Mouse (Mus musculus): ENCODE measurements at regions not wholly inside any gene's neighbourhood (a gene's known extent, or its start where the extent isn't known, plus 50 kb on each side); places are given as distances from the start of the nearest gene placed in this dataset.

- peak; percentile 36 for DNase-seq (ENCODE audit: low spot score)
These were observed 58.9 kb upstream of the Ankrd1 start for GRCm38 (mm10) chr19:36178828-36179251.

DNA sequence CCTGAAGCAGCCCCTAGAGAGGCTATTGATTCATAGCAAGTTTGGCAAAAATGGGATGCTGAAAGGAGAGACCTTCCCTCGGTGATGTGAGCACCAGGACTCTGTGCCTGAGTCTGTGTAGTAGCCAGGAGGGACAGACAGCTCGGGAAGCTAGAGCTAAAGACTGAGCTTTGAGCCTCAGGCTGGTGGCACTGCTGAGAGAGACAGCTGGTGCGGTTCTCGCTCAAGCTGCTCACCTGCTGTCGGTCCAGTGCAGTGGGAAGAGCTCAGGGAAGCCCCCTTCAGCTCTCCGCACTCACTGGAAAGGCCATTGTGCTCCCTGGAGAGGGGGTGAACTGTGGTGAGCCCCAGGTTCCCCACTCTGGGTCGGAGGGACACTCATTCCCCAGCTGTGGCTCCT, 60.4 kb upstream of the Ankrd1 start:
- DNase-seq (ENCODE audit: low spot score) = no peak

DNA sequence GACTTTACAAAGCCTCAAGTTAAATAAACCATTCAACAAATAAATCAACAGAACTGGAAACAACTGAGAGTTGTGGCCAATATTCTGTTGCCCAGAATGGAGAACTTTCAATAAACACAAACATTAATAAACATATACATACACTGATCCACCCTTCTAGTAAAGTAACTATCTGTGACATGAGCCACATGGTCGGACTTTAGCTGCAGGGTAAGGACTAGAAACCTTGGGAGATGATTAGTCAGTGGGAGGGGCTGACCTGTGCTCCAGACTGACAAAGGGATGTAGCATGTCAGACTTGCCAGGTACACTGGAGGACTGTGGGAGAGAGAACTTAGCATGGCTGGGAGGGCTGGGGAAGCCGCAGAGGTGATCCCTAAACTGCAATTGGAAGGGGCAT, 61.6 kb upstream of the Ankrd1 start:
- DNase-seq (ENCODE audit: low spot score) = no peak

DNA sequence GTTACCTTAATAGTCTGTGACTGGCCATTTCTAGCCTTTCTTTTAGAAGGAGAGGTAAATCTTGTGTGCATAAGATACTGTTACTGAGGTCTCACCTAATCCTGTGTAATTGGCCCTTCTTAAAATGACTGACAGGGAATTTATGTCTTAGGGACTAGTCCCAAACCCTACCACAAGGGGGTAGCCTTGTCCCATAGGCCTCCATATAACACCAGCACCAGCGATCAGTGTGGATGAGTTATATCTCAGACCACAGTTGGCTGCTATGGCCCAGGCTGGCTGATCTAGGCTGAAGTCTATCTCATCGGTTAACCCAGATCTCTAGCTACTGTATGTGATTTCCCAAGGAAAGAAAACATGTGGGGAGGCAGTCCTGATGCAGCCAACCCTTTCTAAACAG, 63.2 kb upstream of the Ankrd1 start:
- DNase-seq (ENCODE audit: low spot score) = peak; percentile 82

DNA sequence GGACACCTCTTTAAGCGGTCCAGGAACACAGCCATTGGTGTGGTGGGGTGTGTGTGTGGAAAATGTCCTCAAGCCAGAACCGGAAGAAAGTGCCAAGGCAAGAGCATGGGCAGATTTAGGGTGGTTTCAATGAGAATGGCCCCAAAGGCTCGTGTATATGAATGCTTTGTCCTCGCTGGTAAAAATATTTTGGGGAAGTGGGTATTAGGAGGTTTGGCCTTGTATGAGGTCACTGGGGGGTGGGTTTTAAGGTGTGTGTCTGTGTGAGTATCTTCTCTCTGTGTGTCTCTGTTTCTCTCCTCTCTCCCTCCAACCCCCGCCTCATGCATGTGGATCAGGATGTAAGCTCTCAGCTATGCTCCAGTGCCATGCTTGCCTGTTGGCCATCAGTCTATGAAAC, 69.8 kb upstream of the Ankrd1 start:
- no peak for DNase-seq (ENCODE audit: low spot score)

DNA sequence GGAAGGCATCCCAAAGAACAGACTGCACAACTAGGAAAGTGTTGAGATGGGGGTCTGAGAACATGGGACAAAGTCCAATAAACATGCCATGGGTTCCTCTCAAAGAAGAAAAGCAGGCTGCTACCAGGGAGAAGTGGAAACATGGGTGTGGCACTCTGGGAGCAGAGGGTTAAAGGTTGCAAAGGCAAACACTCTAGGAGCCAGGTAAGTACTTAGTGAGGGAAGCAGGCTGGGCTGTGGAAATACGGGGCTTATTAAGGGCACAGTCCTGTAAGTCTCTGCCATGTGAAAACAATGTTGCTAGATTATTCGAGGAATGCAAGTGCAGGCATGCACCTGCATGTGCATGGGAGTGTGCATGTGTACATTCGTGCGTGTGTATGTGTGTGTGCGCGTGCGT, 71.7 kb upstream of the Ankrd1 start:
- DNase-seq (ENCODE audit: low spot score) = no peak

GRCm38 (mm10) chr19:36204269-36204668, 84.4 kb upstream of the Ankrd1 start:
- DNase-seq (ENCODE audit: low spot score) = no peak

DNA sequence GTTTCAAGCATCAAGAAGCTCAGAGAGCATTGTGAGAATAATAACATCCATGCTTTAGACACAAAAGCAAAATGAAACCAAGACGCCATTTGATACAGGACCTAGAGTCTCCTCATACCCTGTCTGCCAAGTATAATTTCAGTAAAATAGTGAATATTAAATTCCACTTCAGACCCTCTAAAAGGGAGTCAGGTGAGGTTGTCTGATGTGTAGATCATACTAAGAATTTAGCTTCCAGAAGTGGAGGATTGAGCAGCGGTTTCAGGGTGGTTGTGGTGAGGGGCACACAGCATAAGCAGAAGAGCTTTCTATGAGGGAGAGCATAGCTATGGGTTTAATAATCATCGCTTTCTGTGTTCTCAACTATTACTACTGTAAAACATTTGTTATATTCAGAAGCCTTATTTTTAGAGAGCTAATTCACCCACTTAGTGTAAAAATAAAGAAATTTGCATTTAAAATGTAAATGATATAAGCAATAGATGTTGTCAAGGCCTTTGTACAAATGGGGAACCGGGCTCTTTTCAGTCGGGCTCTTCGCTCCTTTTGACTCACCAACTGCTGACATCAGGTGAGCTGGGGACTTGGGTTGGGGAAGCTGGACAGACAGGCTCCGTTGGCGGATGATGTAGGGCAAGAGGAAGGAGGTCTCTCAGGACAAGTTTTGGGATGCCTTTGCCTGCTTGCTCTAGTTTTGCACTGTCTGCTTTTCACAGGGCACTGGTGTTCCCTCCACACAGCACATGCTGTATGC, 85.2 kb upstream of the Ankrd1 start:
- no peak for DNase-seq (ENCODE audit: low spot score)

- DNase-seq (ENCODE audit: low spot score) = peak; percentile 29
These were observed 87.9 kb upstream of the Ankrd1 start for GRCm38 (mm10) chr19:36207735-36208288.

GRCm38 (mm10) chr19:36208419-36208818, 88.5 kb upstream of the Ankrd1 start:
- no peak for DNase-seq (ENCODE audit: low spot score)

- DNase-seq (ENCODE audit: low spot score) = peak; percentile 36
These were observed 93.6 kb upstream of the Ankrd1 start for GRCm38 (mm10) chr19:36213461-36213860.

DNA sequence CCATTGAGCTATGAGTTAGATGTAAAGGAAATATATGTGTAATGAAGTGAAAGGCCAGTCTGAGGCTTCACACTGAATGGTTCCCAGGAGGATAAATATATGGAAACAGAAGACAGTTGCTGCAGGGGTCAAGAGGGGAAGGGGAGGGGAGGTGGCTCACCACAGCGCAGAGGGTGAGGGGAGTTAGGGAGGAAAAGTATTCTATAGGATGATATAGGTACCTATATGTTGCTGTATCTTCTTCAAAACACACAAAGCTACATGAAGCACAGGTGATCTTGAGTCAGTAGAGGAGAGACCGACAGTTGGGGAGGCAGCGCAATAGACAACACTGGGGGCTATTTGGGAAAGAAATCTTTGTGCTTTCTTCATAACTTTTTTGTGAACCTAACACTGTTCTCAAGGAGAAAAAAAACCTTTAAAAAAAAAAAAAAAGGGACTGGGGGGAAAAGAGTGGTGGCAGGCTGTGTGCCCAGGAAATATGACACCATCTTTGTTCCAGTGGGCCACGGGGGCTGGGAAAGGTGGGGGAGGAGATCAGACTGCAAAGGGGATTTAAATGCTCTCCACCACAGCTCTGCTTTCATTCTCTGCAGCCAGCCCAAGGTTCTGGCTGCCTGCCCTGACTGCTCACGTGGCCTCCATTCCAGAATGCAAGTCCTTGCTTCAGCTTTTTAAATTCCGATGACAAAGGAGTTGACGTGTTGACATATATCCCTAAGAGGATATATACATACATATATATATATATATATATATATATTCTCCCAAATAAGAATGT, 94.5 kb upstream of the Ankrd1 start:
- peak; percentile 63 for DNase-seq (ENCODE audit: low spot score)

DNA sequence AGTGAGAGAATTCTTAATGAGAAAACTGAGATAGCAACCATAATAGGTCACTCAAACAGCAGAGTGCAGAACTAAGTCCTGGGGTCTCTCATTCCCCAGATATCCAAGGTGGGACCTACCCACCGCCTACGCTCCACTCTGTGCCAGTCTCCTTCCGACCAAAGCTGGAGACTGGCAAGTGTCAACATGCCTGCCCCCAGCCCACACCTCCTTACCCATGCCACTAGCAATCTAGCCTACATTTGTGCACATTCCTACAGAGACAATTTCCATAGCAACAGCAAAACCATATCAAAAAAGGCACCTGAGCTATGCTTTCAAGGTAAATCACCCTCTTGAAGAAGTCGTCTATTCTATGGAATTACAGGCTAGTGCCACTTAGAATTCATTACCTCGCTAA, 97.3 kb upstream of the Ankrd1 start:
- DNase-seq (ENCODE audit: low spot score) = no peak

- no peak for DNase-seq (ENCODE audit: low spot score)
These were observed 97.7 kb upstream of the Ankrd1 start for GRCm38 (mm10) chr19:36217605-36218004.

- DNase-seq (ENCODE audit: low spot score) = no peak
These were observed 99.0 kb upstream of the Ankrd1 start for GRCm38 (mm10) chr19:36218921-36219320.

DNA sequence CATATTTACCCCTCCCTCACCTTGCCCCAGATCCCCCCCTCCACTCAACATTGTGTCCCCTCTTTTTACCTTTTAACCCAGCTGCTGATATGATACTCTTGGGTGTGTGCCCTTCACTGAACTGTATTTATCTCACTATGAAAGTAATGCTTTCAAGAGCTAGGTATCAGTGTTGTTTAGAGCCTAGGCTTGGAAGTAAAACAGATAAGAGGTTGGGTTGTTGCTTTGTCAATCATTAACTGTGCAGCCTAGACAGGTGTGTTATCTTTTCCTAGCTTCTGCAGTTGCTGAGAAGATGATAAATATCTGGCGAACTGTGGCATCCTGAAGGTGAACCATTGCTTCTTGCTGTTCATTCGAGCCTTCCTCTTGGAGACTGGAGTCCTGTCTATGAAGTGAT, 101.2 kb upstream of the Ankrd1 start:
- DNase-seq (ENCODE audit: low spot score) = no peak

DNA sequence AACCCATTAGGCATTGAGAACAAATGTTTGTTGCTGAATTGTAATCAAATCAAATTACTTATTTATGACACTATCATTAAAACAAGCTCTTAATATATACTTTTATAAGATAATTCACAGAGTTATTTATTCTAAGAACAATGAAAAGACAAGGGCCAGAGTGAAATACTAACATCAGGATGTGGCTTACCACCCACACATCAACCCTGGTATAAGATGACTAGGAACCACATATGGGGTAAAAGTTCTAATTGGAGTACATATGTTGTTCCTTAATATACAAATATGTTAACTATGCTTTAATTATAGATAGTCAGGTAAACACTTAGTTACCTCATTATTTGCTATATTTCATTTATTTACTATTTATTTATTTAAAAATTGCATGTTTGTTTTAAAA, 101.7 kb upstream of the Ankrd1 start:
- no peak for DNase-seq (ENCODE audit: low spot score)

- no peak for DNase-seq (ENCODE audit: low spot score)
These were observed 102.3 kb upstream of the Ankrd1 start for GRCm38 (mm10) chr19:36222198-36222597.

- no peak for DNase-seq (ENCODE audit: low spot score)
These were observed 104.6 kb upstream of the Ankrd1 start for GRCm38 (mm10) chr19:36224518-36224917.

DNA sequence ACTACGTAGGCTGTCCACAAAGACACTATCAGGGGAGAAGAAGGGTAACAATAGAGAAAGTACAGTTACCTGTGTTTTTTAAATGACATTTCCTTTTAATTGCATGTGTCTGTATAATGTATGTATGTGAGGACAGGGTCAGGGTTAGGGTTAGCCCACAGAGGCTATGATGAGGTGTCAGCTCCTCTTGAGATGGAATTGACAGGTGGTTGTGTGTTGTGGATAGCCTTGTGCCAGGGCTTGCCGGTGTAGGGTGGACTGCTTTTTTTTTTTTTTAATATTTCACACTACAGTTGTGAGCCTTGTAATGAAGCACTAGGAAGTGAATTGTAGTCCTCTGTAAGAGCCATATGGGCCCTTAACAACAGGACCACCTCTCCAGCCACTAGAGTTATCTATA, 105.7 kb upstream of the Ankrd1 start:
- no peak for DNase-seq (ENCODE audit: low spot score)

DNA sequence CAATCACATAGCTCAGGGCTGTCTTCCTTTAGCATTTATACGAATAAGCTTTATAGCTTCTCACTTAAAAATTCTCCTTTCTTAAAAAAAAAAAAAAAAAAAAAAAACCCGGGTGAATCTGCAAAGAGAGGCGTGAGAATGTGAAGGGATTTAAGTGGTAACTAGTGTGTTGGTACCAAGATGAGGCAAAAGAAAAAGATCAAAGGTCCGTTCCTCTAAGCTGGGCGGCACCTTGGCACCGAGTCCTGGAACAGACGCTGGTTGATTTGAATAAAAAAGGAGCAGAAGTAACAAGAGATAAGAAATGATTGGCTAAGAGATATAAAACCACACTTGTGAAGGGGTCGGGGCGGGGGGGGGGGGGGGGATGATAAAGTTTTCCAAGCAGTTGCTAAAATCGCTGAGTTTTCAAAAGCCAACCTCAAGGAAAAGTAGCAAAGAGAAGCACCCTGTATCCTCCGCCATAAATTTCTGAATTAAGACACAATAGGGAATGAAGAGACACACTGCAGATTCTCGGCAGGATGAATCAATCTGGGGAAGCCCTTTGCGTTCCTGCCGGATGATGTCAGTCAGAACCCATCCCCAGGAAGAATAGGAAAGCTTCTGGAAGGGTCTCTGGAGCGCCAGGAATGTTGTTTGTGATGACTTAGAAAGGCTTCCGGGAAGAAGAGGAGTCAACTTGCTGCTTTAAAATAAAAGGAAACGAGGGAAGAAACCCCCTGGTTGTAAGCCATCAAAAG, 107.7 kb upstream of the Ankrd1 start:
- peak; percentile 33 for DNase-seq (ENCODE audit: low spot score)

- no peak for DNase-seq (ENCODE audit: low spot score)
These were observed 109.4 kb upstream of the Ankrd1 start for GRCm38 (mm10) chr19:36229315-36229714.

- no peak for DNase-seq (ENCODE audit: low spot score)
These were observed 110.0 kb upstream of the Ankrd1 start for GRCm38 (mm10) chr19:36229941-36230340.
